Mouse (Mus musculus) frontal cortex, adult 2 months (tissue): ENCODE measurements around the gene Ptpn11. TPM values are rescaled to one million over a fixed set of nuclear protein-coding genes. Genes with fewer than 3 reads are reported as not detected.

Experiments
- DNase-seq, 2 experiments: peaks; one replicate each; pipeline ENCODE4 v3.0.0; 2022; ENCODE audit warnings: low spot score in 1 of 2; ENCODE audit errors: extremely low spot score in 1 of 2
- polyA plus RNA-seq: library from polyadenylated mRNA; depleted of rRNA; stranded (reverse); fragments of >200 nt; gene quantifications from 2 replicates; pipeline ENCODE4 v1.2.3, GENCODE M21; 2012; rRNA removed

Ptpn11 gene
- polyA plus RNA-seq, 1 experiment: 63.8 TPM

DNA sequence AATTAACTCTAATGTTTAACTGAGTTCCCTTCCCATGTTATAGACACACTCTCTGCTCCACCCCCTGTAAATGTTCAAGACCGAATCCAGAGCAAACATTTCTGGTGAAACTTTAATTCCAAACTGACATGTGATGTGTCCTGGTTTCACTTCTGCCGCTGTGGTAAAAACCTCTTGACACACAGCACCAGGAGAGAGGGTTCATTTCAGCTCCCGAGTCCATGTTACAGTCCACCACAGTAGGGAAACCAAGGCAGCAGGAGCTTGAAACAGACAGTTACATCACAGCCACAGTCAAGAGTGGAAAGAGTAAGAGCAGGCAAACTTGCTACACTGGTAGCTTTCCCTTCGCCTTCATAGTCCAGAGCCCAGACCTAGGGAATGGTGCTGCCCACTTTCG, 94.5 kb downstream of the Ptpn11 start:
- DNase-seq: no peak

DNA sequence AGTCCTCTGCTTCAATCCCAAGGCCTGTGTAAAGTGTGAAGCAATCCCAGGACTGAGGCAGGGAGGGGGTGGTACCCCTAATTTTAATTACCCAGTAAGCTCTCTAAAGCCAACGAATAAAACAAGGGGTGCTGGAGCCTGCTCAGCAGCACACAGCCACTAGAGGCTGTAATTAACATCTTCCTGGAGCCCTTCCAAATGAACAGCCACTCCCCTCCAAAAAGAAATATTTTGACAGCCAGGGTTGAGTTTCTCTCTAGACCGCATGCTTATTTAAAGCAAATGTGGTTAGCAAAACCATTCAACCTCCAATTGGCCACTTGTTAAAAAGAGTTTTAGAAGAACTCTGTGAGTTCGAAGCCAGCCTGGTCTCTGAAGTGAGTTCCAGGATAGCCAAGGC, 97.9 kb downstream of the Ptpn11 start:
- no peak for DNase-seq

DNA sequence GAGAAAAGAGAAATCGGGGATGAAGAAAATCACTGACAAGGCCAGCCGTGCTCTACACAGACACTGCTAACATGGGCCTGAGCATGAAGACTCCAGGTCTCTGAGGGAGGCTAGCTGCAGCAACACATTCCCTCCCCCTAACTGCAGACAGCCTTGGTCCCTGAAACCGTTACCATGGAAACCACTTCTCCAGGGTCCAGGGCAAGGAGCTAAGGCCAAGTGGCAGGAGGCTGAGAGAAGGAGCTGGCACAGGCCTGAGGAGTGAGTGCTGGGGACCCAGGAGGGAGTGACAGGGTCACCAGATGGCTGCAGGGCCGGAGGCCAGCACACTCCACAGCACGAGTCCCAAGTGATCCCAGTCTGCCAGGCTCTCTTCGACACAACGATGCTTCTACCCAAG, 101.5 kb downstream of the Ptpn11 start:
- no peak for DNase-seq

DNA sequence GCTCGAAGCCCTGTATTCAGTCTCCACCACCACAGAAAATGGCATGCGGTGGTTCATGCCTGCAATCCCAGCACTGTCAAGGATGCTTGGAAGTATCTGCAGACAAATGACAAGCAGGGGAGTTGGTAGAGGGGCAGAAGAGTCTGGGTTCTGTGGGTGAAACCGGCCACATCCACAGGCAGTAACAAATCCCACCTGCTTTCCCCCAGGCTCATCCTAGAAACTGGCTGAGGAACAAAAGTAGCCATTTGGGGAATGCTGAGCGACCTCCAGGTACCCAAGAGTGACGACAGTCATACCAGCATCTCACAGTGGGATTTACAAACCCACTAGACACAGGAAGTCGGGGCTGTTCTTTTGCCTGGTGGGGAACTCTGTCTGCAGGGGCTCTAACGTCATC, 103.5 kb downstream of the Ptpn11 start:
- DNase-seq: no peak

DNA sequence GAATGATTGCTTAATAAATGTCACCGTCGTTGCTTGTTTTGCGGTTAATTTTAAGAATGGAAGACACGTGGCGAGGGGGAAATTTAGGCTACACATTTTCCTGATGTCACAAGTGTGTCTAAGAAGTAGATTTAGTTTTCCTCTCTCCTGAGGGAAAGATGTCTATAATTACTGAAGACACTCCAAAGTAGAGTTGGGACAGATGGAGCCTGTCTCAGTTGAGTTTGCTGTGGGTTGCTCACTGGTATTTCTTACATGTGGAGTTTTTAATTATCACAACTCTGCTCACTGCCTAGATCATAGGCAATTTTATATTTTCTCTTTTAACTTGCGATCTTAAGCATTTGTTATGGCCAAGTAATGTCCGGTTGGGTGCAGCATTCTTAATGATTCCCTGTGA, 108.6 kb downstream of the Ptpn11 start:
- DNase-seq: peak in 1 of 2 experiments; percentile 38

DNA sequence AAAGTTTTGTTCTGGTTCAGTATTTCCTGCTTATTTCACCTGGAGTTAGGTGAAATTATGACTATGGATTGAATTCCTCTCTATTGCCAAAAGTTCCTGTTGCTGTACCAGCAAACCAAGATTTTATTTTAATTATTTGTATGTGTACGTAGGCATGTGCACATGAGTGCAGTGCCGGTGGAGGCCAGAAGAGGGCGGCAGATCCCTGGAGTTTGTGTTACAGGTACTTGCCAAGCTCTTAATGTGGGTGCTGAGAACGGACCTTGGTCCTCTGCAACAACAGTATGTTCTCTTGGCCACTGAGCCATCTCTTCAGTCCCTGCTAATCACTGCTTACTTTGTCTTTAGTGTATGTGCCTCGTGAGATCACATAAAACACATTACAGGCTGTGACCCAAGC, 109.4 kb downstream of the Ptpn11 start:
- no peak for DNase-seq

Other genes with a start within 250 kb of the Ptpn11 start
- 188 and 208 TPM in 2 replicates for gene Rph3a, start 181.3 kb downstream of the Ptpn11 start, polyA plus RNA-seq
- 384 and 411 TPM in 2 replicates for gene Rpl6, start 13.1 kb upstream of the Ptpn11 start, polyA plus RNA-seq
- 70.9 and 77.4 TPM in 2 replicates for gene Hectd4, start 28.8 kb upstream of the Ptpn11 start, polyA plus RNA-seq
- 163 and 173 TPM in 2 replicates for gene Trafd1, start 194.2 kb upstream of the Ptpn11 start, polyA plus RNA-seq
- 21.6 and 25.5 TPM in 2 replicates for gene Naa25, start 206.5 kb upstream of the Ptpn11 start, polyA plus RNA-seq